Mouse (Mus musculus): Measurements from ENCODE around the gene Insc.

GRCm38 (mm10) chr7:114802576-114802975 lies 59.1 kb downstream of the Insc start:
- TF ChIP-seq CTCF (IDR thresholded peaks at IDR 0.05; ENCODE audit: extremely low read depth, insufficient read length, insufficient replicate concordance, low read depth, low read length) (no peak), POLR2A (IDR thresholded peaks at IDR 0.05; ENCODE audit: low read depth, low read length) (no peak)

All from small intestine, adult 2 months (tissue).